Mouse (Mus musculus): Measurements from ENCODE around the gene Ndufs7.
"Not testable (repeated sequence)": the region's sequence is repeated elsewhere in the genome, so short reads cannot be mapped to it uniquely, and the experiment has no call there.

Ndufs7 gene

GRCm38 (mm10) chr10:80248971-80249640 lies at the start of gene Ndufs7:
Gene Ndufs7, plus strand, starts transcription at chr10:80249121.
- peak; percentile 93 for DNase-seq (ENCODE audit: low read depth, low spot score)

DNA sequence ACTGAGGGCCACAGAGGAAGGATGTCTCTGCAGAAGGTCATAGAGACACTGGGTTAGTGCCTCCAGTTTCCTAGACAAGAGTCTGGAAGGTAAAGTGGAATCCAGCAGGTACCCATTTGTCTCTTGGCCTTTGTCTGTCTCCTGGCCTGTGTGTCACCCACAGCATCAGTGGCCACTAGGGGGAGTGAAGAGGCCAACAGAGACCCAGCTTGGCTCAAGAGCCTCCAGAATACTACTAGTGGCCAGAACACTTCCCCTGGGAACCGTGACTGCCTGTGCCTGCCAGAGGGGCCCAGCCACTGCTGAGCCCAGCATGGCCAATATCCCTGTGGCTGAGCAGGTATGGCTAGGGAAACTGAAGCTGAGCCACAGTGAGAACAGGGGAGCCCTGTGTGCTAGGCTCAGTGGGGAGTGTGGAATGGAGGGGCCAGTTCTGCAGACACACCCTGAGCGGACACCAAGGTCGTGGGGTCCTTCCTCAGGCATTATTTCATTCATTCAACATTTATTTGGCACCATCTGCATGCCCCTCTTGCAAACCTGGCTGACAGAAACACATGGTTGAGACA lies 49.4 kb upstream of the Ndufs7 start:
- peak; percentile 90 for DNase-seq (ENCODE audit: low read depth, low spot score)

- DNase-seq (ENCODE audit: low read depth, low spot score), result no peak
Measured at GRCm38 (mm10) chr10:80200485-80200884, 48.4 kb upstream of the Ndufs7 start.

DNA sequence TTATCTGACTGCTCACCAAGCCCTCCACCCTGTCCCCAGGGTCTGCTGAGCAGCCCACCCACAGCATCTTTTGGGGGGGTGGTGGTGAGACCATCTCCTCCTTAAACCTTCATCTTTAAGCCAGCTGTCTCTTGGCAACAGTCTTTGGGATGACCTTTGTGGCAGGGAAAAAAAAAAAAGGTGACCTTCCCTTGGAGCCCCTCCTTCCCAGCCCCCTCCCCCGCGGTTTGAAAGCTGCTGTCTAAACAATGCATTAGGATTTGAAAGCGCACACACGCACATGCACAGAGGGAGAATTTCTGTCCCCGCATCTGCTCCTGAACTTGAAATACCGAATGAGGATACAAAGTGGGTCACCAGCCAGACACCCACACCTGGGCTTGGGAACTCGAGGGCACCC lies 44.9 kb upstream of the Ndufs7 start:
- no peak for DNase-seq (ENCODE audit: low read depth, low spot score)

DNA sequence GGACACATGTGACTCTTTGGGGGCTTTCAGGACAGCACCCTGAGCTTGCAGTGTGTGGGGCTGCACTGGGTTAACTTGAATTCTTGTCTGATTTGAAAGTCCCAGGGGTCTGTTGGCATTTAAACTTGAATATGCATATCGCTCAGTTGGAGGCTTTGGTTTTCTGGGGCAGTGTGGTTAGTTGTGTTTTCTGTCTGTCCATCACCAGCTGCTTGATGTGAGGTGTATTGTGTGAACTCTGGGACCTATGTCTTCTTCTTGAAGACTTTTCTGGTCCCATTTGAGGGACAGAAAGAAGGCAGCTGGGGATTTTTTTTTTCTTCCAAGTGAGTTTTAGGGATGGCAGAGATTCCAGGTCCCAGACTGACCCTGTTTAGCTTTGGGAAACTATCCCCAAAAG lies 41.7 kb upstream of the Ndufs7 start:
- no peak for DNase-seq (ENCODE audit: low read depth, low spot score)

- DNase-seq (ENCODE audit: low read depth, low spot score), result no peak
Measured at GRCm38 (mm10) chr10:80207676-80208075, 41.2 kb upstream of the Ndufs7 start.

DNA sequence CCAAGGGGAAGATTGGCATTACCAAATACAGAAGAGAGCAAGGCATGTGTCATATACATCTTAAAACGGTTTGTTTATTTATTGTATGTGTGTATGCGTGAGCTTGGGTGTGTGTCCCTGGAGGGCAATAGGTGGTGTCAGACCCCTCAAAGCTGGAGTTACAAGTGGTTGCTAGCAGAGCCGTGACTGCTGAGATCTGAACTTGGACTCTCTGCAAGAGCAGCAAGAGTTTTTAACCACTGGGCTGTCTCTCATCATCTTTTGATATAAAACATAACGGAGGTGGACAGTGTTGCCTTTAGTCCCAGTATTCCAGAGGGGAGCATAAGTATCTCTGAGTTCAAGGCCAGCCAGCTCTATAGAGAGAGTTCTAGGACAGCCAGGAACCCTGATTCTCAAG lies 40.7 kb upstream of the Ndufs7 start:
- DNase-seq (ENCODE audit: low read depth, low spot score), result no peak

DNA sequence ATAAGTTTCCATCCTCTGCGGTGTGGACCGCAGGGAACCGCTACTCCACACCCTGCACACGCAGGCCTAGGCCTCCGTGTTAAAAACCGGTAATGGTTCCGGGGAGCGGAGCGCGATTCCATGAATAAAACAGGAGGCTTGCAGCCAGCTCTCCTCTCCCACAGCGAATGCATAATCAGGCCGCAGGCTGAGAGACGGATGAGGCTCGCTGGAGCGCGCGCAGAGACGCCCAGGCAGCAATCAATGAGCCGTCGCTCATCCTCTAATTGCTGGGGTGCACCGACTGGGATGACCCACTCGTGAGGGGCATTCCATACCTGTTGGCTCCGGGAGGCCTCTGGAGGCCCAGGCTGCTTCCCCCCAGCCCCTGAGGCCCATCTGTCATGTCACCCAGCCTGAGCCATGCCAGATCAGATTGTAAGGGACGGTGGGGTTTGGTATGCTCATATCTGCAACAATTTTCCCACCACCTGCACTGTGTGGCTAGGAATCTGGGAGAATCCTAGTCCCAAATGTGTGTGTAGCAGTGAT lies 40.0 kb upstream of the Ndufs7 start:
- DNase-seq (ENCODE audit: low read depth, low spot score), result no peak

DNA sequence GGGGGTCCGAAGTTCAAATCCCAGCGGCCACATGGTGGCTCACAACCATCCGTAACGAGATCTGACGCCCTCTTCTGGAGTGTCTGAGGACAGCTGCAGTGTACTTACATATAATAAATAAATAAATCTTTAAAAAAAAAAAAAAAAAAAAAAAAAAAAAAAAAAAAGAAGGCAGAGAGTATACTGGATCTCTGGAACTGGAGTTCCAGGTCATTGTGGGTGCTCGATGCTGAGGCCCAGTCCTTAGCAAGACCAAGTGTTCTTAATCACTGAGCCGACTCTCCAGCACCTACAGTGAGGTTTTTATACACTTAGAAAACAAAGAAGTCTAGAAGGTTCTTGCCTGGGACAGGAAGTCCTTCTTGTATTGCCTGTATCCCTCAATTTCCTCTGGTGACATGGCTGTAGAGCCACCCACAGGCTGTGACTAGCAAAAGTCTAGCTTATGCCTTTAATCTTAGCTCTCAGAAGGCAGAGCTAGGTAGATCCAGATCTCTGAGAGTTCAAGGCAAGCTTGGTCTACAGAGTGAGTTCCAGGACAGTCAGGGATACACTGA lies 37.3 kb upstream of the Ndufs7 start:
- not testable (repeated sequence) for DNase-seq (ENCODE audit: low read depth, low spot score)

- no peak for DNase-seq (ENCODE audit: low read depth, low spot score)
Measured at GRCm38 (mm10) chr10:80215048-80215772, 33.7 kb upstream of the Ndufs7 start.

DNA sequence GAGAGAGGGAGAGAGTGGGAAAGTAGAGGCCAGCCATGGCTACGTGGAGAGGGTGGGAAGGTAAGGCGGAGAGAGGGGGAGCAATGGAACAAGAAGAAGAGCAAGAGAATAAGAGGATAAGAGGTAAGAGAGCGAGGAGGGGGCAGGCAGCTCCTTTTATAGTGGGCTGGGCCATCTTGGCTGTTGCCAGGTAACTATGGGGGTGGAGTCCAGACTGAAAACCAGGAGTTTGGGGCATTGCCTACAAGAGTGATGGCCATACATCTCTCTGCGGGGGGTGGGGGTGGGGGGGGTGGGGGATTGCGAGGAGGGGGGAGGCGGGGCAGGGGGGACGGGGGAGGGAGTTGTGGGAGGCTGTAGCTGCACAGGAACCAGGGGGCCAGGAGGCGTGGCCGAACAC lies 28.2 kb upstream of the Ndufs7 start:
- no peak for DNase-seq (ENCODE audit: low read depth, low spot score)

DNA sequence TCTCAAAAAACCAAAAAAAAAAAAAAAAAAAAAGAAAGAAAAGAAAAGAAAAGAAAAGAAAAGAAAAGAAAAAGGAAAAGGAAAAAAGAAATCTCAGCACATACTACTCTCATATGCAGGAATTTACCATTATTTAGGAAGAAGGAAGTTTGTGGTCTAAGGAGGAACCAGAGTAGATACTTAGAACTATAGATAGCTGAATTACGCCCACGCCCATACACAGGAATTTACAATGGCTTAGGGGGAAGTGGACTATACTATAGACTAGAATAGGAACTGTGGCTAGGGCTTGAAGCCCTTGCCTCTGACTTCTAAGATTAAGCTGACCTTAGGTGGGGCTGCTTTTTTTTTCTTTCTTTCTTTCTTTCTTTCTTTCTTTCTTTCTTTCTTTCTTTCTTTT lies 25.8 kb upstream of the Ndufs7 start:
- DNase-seq (ENCODE audit: low read depth, low spot score), result not testable (repeated sequence)

GRCm38 (mm10) chr10:80226071-80226415 lies 22.9 kb upstream of the Ndufs7 start:
- DNase-seq (ENCODE audit: low read depth, low spot score), result no peak

GRCm38 (mm10) chr10:80226416-80227165 lies 22.3 kb upstream of the Ndufs7 start, which contains the start of gene Mum1:
Gene Mum1, plus strand, starts transcription at chr10:80226434.
- peak; percentile 98 for DNase-seq (ENCODE audit: low read depth, low spot score)

GRCm38 (mm10) chr10:80227166-80227539 lies 21.8 kb upstream of the Ndufs7 start:
- DNase-seq (ENCODE audit: low read depth, low spot score), result no peak

- peak; percentile 12 for DNase-seq (ENCODE audit: low read depth, low spot score)
Measured at GRCm38 (mm10) chr10:80227877-80228775, 20.8 kb upstream of the Ndufs7 start.

- DNase-seq (ENCODE audit: low read depth, low spot score), result no peak
Measured at GRCm38 (mm10) chr10:80236145-80236825, 12.6 kb upstream of the Ndufs7 start.

DNA sequence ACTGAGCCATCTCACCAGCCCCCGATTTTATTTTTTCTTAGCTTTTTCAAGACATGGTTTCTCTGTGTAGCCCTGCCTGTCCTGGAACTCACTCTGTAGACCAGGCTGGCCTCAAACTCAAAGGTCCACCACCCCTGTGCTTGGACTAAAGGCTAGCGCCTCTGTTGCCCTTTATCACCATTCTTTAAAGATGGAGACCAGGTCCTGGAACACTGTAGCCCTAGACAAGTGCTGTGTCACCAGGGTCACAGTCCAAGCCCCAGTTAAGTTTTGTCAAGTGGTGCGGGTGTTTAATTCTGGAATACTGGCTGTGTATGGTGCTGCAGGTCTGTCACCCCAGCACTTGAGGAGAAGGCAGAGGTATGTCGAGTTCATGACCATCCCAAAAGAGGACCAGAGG lies 11.9 kb upstream of the Ndufs7 start:
- no peak for DNase-seq (ENCODE audit: low read depth, low spot score)

DNA sequence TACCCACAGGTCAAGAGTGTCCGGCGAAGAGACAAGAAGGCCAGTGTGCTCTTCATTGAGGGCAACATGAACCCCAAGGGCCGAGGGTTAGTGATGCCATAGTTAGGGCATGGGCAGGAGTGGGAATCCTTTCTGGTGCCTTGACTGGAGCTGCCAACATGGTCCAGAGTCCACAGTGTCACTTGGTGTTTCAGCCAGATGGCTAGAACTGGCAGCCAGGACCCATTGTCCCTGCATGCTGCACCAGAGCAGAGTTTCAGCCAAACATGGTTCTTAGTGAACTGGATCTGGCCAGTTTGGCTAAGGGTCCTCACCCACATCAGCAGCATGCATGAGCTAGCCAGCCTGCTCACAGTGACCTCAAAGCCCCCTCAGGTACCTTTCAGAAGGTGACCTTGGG lies 10.6 kb upstream of the Ndufs7 start:
- DNase-seq (ENCODE audit: low read depth, low spot score), result no peak

DNA sequence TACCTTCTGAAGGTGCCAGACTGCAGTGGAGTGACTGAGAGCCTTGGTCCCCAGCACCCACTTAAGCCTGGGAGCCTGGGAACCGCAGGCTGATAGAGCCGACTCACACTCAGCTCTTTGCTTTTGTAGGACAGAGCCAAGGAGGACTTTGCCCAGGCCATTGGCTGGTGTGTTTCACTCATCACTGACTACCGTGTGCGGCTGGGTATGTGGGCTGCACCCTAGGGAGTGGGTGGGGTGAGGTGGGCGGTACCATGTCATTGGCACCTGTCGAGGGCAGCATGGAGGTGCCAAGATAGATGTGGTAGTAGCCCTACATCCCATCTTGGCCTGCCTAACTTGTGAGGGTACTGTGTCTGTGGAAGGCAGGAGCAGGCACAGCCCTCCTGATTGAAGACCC lies 9.1 kb upstream of the Ndufs7 start:
- no peak for DNase-seq (ENCODE audit: low read depth, low spot score)

All from 3T3-L1 (cell line).